Mouse (Mus musculus) 3T3-L1 (cell line): ENCODE measurements around the gene Kat2b.
"Not testable (repeated sequence)": the region's sequence is repeated elsewhere in the genome, so short reads cannot be mapped to it uniquely, and the experiment has no call there.

Source experiments
- DNase-seq: peaks from one replicate; pipeline ENCODE4 v3.0.0-alpha.2; 2015; ENCODE audit warnings: low read depth, low spot score

Kat2b gene

DNA sequence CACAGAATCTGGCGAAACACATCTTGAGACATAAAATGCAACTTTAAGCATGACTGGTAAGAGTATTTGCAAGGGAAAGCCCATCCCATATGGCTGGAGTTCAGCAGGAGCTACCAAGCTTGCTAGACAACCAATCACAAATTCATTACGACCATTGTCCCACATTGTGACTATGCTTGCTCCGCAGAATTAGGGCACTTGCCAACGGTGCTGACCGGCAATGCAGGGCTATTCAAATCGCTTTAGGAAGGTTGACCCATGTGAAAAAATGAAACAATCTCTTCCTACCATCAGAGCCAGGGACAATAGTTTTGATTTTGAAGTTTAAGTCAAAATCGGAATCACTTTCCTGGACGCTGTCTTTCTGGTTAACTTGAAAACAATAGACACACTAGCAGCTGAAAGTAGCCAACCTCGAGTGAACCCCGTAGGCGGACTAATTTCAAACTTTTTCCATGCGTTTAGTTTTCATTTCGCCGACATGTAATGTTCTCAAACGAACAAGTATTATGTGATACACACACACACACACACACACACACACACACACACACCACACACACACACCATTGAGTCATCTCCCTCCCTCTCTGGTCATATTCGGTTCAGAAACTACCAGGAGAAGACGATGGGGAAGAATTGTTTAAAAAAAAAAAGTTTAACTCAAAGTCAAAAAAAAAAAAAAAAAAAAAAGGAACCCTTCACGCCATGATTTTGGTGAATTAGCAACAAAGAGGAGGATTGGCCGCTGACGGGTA, at the start of gene Kat2b:
Gene Kat2b (plus strand): TSS at position 701 of the 758 bp plus-strand sequence.
- peak; percentile 32 for DNase-seq

GRCm38 (mm10) chr17:53519364-53519763, 47.3 kb upstream of the Kat2b start:
- DNase-seq: no peak

- no peak for DNase-seq
Observed at GRCm38 (mm10) chr17:53520509-53520908, 46.2 kb upstream of the Kat2b start.

GRCm38 (mm10) chr17:53528034-53528433, 38.6 kb upstream of the Kat2b start:
- DNase-seq: peak; percentile 13

GRCm38 (mm10) chr17:53531160-53531559, 35.5 kb upstream of the Kat2b start:
- peak; percentile 28 for DNase-seq

- peak; percentile 33 for DNase-seq
Observed at GRCm38 (mm10) chr17:53532425-53532824, 34.2 kb upstream of the Kat2b start.

- DNase-seq: not testable (repeated sequence)
Observed at GRCm38 (mm10) chr17:53539351-53539750, 27.3 kb upstream of the Kat2b start, which contains the start of gene Pp2d1. Gene Pp2d1 (minus strand): TSS chr17:53539451.

- DNase-seq: no peak
Observed at GRCm38 (mm10) chr17:53542536-53542935, 24.1 kb upstream of the Kat2b start.

DNA sequence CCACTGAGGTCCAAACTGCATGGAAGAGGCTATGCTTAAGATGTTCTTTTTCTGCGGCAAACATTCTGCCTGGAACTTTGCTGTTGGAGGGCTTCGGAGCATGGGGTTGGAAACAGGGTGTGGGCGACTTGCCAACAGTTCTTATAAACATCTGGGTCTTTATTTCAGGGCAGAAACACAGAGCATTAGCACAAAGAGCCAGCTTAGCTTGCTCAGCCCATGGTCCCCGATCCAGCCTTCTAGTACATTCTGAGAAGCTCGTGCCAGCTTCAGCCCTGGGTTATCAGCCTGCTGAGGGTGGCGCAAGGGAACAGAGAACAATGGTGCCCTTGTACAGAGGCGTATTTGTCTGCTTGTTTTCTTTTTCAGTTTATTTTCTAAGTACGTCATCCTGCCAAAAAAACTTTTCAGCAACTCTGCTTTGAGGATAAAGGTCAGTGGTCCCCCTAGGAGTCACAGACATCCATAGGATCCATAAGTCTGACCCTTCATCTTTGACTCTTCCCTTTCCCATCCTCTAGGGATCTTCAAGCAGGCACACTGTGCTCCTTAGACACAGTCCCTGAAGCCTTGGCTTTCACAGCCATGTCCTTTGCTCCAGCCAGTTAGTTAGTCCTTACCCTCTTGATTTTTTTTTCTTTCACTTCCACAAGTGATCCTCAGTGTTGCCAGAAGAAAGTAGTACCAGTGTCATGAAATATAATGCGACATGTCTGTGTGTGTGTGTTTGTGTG, 22.9 kb upstream of the Kat2b start:
- DNase-seq: no peak

DNA sequence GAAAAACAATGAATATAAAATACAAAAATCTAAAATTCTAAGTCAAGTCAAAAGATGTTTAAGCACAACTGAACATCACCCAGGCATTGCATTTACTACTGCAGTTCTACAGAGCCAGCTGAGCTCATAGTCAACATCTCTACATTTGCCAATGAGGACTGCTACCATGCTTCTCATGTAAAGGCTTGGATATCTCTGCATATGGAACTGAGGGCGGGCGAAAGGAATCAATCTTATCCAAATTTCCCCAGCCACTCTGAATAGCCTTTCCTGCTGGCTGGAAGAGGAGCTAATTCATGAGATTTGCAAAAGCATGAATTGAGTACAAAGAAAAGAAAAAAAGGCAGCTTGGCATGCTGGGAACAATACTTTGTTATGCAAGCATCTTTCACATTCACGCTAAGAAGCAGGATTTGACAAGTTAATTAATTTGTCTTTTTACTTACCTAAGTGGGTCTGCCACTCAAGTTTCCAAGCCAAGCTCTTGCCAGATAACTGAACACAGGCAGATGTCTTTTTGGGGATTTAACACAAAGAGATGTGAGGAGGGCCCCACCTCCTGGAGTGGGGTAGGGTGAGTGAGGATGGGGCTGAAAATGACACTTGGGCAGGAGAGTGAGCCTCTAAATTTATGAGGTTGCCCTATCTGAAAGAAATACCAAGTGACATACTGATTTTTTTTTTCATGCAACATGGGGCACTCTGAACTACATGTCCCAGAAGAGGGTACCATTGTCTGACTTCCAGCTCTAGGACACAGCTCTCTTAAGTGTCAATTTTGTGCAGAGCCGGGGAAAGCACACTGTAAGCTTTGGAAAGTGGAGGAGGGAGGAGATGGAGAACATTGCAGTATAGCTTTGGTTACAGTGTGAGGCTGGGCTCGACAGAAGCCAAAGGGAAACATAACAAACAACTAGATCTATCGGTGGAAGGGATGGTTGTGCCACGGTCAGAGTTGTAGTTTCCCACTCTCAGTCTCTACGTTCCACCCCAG, 15.1 kb upstream of the Kat2b start:
- DNase-seq: no peak

GRCm38 (mm10) chr17:53554088-53554487, 12.6 kb upstream of the Kat2b start:
- peak; percentile 20 for DNase-seq

GRCm38 (mm10) chr17:53554813-53555212, 11.8 kb upstream of the Kat2b start:
- no peak for DNase-seq

GRCm38 (mm10) chr17:53557443-53557842, 9.2 kb upstream of the Kat2b start:
- DNase-seq: no peak

- no peak for DNase-seq
Observed at GRCm38 (mm10) chr17:53559646-53560045, 7.0 kb upstream of the Kat2b start.

DNA sequence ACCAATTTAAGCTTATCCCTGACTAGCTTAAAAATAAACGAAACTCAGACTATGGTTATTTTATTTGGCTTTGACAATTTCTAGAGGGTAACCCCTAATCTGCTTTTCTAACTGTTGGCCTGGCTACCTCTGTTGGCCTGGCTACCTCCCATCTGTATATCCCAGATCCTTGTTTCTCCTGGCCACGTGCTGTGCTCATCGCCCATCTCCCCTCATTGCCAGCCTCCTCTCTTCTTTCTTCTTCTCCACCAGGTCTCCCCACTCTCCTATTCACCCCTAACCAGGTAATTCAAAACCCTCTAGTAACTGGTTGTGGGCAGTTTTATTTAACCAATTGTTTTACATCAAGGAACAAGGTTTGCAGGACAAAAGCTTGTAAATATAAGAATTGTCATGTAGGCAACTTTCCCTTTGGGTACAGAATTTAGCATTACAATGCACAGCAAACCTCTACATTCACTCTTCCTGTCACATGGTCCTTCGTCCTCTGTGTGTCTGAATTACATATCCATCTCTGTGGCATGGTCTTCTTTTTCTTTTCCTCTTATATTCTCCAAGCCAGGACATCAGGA, 5.1 kb upstream of the Kat2b start:
- DNase-seq: no peak

DNA sequence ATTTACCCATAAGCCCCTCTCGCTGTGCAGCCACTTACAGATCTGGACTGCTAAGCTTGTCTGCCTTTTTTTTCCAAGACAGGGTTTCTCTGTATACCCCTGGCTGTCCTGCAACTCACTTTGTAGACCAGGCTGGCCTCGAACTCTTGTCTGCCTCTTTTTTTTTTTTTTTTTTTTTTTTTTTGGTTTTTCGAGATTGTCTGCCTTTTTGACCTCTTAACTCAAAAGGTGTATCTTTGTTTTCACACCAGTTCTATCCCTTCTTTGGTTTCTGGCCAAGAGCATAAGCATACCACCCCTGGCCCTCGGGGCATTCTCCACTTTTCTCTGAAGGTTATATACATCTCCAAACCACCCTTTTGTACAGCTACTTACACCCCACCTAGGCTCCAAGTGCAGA, 1.8 kb upstream of the Kat2b start:
- no peak for DNase-seq

GRCm38 (mm10) chr17:53566919-53567345, 271 bp downstream of the Kat2b start:
- DNase-seq: peak; percentile 82

- peak; percentile 45 for DNase-seq
Observed at GRCm38 (mm10) chr17:53567346-53568101, 863 bp downstream of the Kat2b start.

DNA sequence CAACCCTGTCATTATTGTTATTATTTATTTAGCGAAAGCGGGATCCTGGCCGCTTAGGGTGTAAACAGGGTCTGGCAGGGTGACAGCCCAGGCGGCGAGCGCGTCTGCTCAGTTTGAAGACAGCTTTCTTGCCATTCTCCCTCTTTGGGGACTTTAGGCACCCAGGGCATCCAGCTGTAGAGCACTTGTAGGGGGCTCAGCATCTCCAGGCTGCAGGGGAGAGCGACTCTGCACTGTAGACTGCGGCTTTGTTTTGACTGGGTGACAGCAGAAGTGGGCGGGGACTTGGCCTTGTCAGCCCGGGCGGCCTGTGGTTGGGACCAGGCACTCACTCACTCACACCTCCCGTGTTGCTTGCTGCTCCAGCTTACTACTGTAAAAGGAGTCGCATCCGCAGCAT, 1.5 kb downstream of the Kat2b start:
- peak; percentile 79 for DNase-seq

DNA sequence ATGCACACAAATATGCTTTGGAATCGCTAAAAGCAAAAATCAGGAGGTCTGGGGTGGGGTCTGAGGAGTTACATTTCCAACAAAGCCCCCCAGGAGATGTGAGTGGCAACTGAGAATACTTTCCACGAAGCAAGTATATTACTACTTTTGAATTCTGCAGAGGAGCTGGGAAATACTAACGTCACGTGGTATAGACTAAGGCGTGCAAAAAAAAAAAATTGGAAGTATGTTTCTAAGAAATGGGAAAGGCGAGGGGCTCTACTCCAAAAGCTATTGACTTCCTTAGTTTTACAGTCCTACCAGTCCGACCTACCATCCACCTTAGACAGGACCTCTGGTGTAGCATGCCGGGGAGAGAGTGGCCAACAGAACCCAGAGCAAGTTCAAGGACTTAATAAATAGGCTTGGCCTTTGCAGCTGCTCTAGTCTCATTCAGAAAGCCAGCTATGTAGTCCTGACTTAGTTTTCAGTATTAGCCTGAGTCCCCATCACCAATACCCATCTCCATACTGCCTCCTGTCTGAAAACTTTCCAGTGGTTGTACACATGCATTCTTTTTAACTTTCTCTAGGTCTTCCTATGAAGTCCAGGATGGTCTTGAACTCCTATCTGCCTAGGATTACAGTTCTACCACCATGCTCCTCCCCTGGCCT, 2.2 kb downstream of the Kat2b start:
- DNase-seq: no peak
